Mouse (Mus musculus) bone marrow, adult 2 months (tissue): Measurements from ENCODE around the gene Jazf1.

Source experiments
- CTCF ChIP-seq: fragments of 200-500 bp; IDR thresholded peaks from 2 replicates; pipeline ENCODE4 v1.5.1; 2011; ENCODE audit warnings: low read length, control low read depth; ENCODE audit not compliant: control insufficient read depth, insufficient read depth
- POLR2A ChIP-seq: fragments of 200-500 bp; IDR thresholded peaks from 2 replicates; pipeline ENCODE4 v1.6.1; 2011; ENCODE audit warnings: low read depth, mild to moderate bottlenecking, control low read depth, low read length, borderline replicate concordance; ENCODE audit not compliant: control insufficient read depth

DNA sequence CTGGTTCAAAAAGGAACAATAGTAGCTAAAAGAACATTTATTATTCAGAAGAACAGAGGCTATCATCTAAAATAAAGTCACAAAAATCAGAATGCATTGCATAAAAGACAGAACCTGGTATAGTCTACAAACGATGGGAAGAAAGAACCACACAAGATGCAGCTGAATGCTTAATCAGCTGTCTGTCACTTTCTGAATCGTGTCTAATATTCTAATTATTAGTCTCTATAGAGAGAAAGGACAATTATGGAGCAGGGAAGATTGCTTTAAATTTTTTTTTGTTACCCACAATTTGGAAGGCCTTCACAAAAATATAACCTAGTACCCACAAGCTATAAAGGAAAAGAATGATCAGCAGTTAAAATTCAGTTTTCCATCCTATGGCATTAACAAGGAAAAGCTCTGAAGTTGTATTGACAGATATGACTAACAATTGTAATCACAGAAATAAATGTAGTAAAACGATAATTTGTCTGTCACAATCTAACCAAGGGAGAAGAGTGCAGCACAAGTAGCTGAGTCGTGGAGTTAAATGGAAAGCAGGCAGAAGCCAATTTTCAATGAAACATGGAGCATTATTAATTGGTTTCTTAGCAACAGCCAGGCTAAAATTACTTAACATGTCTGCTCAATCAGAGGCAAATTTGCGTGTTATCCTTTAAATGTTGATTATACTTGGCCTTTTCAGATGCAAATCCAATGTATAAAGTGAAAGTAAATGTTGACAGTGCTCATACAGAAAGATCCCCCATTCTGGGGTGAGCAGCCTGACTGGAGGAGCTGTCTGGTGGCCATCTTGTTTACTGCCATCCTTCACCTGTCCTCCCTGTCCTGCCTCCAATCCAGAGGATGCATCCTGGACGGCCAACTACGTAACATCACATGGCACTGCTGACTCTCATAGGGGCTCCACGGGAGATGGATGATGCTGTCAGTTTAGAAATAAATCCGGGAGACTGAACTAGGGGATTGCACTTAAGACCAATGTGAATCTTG, 53.7 kb downstream of the Jazf1 start:
- no peak for TF ChIP-seq CTCF
- TF ChIP-seq POLR2A: no peak
